Mouse (Mus musculus) olfactory bulb, adult 2 months (tissue): ENCODE measurements around the gene Cpd.

Source experiments
- CTCF ChIP-seq: fragments of 200-500 bp; IDR thresholded peaks from 2 replicates; pipeline ENCODE4 v1.5.1; 2012; ENCODE audit warnings: low read depth, mild to moderate bottlenecking, low read length, moderate library complexity; ENCODE audit not compliant: insufficient read depth
- POLR2A ChIP-seq: fragments of 200-500 bp; IDR thresholded peaks from 2 replicates; pipeline ENCODE4 v1.6.1; 2012; ENCODE audit warnings: mild to moderate bottlenecking, low read depth, low read length, moderate library complexity; ENCODE audit not compliant: insufficient read depth

DNA sequence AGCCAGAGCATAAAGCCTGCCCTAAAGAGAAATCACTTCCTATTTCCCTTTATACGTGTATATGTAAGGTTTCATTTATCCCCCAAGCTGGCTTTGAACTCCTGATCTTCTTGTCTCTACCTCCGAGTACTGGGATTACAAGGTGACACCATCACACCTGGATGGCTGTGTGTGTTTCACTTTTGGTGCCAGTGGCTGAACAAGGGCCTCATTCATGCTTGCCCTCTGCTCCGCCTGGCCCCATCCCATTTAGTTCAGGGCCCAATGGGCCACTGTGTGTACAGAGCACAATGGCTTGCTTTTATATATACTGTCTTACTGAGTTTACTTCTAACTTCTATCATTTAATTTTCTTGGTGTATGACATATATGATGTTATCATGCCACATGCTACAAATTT is 94.5 kb downstream of the Cpd start:
- TF ChIP-seq POLR2A = no peak
- TF ChIP-seq CTCF = no peak
